Mouse (Mus musculus) liver, embryonic 14.5 days (tissue): ENCODE data around the gene Olfr1232.

Experiments used
- CTCF ChIP-seq: IDR thresholded peaks from 2 replicates; pipeline ENCODE4 v1.5.1; 2016; ENCODE audit warnings: antibody characterized with exemption, low read depth, control low read depth
- EP300 ChIP-seq: IDR thresholded peaks from 2 replicates; pipeline ENCODE4 v1.6.1; 2016; ENCODE audit warnings: antibody characterized with exemption, low read depth

GRCm38 (mm10) chr2:89342298-89342697 is 12.8 kb upstream of the Olfr1232 start, which contains the start of gene Olfr1233:
- TF ChIP-seq CTCF (no peak), EP300 (no peak)
